Mouse (Mus musculus) hematopoietic stem cell, adult 5-6 weeks (primary cell): ENCODE measurements around the gene Pbx3. TPM values are rescaled to one million over a fixed set of nuclear protein-coding genes. Genes with fewer than 3 reads are reported as not detected.

Experiments used
- ATAC-seq, 2 experiments: fragments of 125-278 bp in 1 of 2; replicated peaks in 1 of 2; 2 replicates each; pipeline ENCODE4 v1.8.0; 2016 to 2017; ENCODE audit warnings: inconsistent platforms in 2 of 2, mild to moderate bottlenecking in 2 of 2, moderate number of reproducible peaks in 2 of 2, low read depth in 1 of 2, moderate TSS enrichment in 1 of 2; ENCODE audit not compliant: low FRiP score in 2 of 2, poor library complexity in 2 of 2, severe bottlenecking in 2 of 2, insufficient read depth in 1 of 2, low TSS enrichment in 1 of 2
- total RNA-seq: library from RNA; stranded (forward); fragments of 172-1452, 232-1000 nt; gene quantifications from 2 replicates; pipeline ENCODE4 v1.2.3, GENCODE M21; 2017

Pbx3 gene
- total RNA-seq = 10.3 and 13.1 TPM in 2 replicates

DNA sequence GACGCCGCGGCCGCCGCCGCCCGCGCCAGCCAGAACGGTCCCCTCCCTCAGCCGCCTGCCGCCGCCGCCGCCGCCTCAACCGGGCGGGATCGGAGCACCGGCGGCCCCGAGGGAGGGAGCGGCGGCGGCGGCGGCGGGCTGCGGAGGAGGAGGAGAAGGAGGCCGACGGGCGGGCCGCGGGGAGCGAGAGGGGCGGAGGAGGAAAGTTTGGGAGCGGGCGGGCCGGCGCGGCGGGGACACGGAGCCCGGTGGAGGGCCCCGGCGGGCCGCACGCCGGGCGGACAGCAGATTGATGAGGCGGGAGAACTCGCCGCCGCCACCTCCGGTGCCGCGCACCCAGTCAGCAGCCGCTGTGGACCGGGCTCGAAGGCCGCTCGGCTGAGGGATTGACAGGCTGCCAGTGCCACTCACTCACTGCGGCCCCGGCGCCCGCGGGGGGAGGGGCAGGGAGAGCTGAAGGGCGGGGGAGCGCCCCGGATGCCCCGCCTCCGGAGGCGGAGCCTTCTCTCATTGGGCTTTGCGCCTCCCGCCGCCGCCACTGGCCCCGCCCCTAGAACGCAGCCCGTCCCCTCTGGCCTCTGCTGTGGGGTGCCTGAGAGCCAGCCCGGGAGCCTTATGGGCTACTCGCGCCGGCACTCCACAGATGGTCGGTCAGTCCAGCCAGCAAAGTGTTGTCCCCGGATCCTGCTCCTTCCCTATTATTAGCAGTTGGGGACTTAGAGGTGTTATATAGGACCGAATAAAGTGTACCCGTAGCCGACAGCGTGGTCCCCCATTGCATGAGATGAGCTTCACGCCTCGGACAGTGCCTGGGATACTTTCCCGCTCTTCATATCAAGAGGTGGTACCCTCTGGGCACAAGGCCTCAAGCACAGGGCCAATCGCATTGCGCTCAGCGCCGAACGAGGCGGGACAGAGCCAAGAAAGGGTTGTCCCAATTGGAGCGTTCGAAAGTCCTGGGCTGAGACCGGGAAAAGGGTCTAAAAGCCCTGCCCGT lies at the start of gene Pbx3:
Pbx3 (minus strand) TSS at position 838 of the 997 bp plus-strand sequence.
- peak; percentile 88 to 92 for ATAC-seq

DNA sequence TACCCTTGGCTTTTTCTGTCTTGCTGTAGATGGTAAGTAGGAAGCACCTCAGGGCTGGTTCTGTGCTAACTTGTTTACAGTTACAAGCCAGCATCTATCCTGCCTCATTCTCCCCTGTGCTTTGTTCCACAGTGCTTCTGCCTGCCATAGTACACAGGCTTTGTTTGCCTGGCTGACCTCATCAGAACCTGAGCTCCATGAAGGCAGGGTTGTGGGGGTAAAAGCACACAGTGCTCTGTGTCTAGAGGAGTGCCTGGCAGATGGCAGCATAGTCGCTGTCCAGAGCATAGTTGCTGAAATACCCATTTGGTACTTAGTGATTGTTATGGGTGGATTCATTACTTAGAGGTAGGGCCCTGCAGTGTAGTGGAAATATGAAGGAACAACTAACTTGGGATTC lies 47.3 kb upstream of the Pbx3 start:
- ATAC-seq = no peak

DNA sequence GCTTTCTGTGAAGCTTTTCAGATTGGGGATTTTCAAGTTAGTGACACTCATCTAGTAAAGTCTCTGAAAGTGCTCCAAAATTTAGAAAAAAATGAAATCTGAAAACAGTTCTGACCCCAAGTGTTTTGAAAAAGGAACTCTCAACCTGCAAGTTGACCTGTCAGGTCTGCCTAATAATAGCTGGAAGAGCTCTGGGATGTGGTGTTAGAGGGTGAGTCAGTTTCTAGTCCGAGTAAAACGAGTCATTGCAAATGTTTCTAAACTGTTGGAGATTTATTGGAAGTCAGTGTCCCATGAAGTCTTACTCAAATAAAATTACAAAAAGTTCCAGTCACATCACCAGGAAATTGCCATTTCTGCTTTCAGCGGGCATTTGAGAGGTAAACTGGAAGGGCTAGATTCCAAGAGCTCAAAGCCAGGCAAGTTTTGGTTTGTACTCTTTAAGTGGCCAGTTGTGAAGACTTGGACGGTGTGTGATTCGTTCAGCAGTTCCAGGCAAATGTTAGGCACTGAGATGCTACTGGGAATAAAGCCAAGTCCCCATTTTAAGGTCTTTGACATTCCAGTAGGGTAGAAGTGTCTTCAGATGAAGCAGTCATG lies 36.9 kb upstream of the Pbx3 start:
- ATAC-seq = no peak

DNA sequence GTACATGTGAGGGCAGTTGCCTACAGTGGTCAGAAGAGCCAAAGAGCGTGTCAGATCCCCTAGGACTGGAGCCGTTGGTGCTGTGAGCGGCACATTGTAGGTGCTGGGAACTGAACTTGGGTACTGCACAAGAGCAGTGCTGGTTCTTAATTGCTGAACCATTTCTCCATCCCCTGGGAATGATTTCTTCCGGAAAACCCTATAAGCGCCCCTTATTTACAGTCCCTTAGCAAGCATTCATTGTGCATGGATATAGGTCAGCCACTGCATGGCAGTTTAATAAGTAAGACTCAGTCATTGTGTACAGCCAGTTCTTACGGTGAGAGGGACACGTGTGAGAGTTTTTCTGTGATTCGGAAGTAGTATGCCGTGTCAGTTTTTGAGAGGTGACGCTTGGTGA lies 35.4 kb upstream of the Pbx3 start:
- ATAC-seq = no peak

DNA sequence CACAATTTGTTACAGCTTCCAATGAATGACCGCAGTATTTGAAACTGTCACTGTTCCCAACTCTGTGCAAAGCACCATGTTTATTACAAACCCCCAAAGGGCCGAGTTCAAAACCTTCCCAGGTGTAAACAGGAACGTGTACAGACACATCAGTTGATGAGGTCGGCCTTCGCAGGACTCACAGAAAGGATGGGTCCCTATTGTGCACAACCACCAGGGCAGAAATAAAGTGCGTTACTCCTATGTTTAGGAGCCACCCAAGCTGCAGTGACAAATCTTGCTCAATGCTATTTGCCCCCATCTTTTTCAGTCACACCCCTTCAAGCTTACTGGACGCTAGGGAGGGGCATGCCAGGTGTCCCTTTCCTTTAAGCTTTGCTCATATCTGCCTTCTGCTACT lies 34.7 kb upstream of the Pbx3 start:
- ATAC-seq = no peak

DNA sequence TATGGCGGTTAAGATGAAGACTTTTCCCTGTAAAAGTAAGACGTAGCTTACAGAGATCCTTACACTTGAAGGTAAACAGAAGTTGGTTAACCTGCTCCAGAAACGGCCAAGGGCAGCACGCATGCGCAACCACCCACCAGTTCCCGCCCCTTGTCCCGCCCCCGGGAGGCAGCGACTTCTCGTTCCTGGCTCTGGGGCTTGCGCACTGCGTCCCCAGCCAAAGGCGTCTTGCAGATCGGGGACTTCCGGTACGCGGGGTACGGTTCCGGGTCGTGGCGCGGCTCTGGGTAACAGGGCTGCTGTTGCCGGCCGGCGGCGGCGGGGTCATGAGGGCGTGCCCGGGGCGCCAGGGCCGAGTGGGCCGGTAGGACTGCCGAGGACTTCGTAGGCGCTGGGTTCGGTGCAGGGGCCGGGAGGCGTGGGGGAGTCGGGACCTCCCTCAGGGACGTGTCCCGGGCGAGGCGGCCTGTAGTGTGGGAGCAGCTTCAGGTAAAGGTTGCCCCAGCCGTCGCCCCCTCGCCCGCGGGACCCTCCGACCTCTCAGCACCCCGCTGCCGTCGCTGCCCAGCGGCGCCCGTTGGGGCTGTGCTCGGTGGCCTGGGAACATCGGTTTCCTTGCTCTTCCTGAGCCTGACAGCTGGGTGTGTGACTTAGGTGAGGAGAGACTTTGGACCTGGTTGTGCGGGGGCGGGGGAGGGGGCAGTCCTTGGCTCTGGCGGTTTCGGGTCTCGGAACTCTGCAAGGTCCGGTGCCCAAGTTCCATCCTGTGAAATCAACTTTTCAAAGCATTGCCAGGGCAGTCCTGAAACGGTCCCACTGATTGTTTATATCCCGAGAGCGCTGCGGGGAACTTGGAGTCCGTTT lies 33.9 kb upstream of the Pbx3 start, which contains the start of gene Mapkap1:
Mapkap1 (plus strand) TSS at position 171 of the 864 bp plus-strand sequence.
- peak; percentile 98 to 100 for ATAC-seq

DNA sequence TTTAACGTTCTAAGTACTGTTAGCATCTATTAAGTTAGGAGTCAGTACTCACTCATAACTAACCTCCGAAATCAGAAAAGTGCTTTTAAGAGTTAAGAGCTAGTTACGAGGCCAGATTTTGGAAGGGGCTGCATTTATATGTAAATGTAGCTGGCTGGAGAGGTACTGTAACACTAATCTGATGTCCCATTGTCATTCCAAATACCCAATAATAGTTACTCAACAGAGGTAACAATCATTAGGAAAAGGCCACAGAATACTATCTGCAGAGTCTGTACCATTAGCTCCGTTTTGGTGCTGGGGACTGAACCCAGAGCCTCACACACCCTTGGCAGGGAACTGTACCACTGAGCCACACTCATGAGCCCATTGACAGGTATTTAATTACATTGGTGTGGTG lies 26.6 kb upstream of the Pbx3 start:
- no peak for ATAC-seq

DNA sequence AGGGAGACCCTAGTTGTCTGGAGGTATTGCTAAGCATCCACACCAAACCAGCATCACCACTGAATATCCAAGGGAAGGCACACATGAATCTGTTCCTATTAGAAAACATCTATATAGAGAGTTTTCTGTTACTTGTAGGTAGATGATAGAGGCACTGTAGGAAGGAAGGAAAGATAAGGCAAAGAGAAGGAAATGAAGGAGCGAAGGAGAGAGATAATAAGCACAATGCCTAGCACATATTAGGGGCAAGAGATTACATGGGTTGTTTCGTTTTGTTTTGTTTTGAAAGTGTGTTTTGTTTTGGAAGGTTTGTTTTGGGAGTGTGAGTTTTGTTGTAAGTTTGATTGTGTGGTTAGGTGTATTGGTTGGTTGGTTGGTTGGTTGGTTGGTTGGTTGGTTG lies 6.0 kb upstream of the Pbx3 start:
- no peak for ATAC-seq

DNA sequence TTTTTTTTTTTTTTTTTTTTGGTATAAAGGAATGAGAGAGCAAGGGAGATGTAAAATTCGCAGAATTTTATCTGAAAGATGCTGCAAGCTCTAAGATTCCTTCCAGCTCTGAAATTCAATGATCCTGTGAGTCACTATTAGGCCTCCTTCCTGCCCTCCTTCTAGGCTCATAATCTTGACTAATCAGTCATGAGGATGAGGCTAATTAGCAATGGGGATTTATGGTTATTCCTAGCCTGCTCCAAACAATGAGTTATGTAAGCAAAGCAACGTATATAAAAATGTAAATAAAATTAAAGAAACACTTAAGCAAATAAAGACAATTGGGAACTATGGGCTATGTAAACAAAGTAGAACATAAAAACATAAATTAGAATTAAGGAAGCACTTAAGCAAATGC lies 1.4 kb upstream of the Pbx3 start:
- ATAC-seq = no peak

DNA sequence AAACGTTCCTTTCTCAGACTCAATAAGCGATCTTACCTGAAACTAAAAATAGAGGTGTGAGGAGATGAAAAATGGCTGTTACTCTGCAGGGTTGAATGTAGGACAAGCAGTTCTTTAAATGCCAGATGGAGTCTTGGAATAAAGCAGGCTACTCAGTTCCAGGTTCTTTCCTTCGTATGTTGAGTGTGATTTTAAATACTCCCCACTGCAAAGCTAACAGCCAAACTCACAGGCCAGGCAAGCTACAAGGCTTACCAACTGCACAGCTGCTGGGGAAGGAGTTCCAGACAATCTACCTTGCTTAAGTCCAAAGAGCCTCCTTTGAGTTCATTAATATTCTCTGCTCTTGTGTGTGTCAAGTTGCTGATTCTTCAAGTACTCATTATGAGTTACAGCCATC lies 944 bp upstream of the Pbx3 start:
- ATAC-seq = no peak

DNA sequence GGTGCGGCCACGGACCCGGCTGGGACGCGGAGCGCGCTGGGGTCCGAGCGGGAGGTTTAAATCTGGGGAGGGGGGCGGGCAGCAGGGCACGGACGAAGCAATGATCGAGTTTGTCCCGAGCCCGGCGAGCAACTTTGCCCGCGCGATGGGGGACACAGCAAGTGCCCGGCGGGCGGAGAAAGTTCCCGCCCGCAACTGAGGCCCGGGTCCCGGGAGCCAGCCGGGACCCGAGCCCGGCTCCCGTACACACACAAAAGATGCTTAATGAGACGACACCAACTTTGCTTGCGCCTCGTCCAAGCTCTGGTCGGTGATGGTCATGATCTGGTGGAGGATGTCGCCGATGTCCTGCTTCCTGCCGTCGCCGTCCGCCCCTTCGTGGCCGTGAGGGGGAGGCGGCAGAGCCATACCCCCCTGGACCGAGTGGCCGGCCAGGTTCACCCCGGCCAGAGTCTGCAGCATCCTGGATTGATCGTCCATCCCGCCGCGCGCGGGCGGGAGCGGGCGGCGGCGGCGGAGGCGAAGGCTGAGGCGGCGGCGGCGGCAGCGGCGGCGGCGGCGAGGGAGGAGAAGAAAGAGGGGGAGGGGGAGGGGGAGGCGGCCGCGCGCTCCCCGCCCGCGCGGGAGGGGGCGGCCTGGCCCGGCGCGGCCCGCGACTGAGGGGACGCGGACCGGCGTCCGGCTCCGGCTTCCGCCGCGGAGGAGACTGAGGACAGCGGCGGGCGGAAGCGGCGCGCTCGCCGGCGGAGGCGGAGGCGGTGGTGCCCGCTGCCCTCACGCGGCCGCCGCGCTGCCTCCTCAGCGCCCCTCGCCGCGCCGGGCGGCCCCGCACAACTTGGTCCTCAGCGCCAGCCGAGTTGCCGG lies 1.3 kb downstream of the Pbx3 start:
- ATAC-seq = no peak

DNA sequence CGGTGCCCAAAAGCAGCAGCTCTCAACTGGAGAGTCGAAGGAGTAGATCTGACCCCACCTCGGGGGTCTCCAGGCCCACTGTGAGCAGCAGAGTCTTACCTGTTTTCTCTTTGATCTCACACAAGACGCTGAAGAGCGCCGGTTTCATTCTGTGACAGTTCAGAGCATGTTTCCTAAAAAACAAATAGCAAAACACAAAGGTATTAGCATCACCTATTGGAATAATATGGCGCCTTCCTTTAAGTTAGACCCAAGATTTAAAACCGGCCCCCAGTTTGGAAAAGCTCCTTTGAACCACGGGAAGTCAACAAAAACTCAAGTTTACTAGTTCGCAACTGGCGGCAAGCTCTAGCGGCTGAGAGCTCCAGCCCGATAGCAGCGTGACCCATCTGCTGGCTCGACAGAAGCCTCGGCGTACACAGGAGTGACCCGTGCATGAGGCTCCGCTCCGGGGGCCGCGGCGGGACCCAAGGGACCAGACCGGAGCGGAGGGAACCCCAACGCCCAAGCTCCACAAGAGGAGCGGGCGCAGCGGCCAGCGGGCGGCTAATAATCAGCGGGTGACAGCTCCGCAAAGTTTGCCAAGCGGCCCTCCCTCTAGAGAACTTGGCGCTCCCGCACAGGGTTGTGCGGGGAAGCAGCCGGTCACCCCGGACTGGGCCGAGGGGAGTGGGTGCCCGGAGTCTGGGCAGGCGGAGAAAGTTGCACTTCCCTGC lies 2.1 kb downstream of the Pbx3 start:
- ATAC-seq = no peak

DNA sequence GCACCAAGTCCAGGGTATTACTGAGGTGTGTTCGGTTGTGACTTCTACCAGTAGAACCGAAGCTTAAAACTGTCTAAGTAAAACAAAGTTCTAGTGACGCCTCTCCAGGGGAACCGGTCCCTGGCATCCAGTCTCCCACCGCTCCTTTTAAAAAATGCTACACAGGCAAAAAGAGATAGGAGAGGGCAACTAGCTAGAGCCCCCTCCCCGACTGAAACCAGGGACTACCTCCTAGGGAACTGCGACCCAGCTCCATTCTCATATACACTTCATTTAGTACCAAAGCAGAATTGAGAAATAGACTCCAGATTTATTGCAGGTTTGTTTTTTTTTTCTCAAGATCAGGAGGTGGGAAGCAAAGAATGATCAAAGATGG lies 2.6 kb downstream of the Pbx3 start:
- no peak for ATAC-seq

DNA sequence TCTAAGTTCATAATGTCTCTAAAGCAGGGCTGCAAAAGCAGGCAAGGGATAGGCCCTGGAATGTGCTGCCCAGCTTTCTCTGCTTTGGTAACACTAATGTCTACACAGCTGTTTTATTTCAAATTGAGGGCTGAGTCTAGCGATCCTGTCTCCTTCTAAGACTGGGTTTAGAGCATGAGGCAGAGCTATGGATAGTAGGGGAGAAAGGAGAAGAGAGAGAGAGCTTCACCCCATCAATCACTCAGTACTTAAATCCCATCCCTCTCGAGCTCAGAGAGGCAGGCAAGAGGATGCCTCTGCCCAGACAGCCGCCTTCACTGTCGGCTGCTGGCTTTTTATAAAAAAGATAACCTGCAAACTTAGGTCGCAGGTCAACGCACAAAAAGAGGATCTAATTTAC lies 4.5 kb downstream of the Pbx3 start:
- no peak for ATAC-seq

DNA sequence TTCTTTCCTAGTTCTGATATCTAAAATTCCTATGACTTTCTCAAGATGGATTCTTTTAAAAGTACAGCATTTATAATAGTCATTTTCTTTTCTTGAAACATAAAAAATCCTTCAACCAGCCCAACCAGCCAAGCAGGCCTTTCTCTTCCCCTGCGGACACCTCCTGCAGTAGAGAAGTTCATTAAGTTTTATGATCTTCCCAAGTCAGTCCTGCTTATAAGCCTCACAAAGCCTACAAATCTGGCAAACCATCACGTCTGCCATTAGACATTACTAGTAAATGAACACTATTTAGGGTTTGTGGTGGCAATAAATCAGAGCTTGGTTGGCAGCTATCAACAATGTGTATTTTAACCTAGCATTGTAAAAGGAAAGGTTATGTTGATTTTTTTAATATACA lies 5.9 kb downstream of the Pbx3 start:
- ATAC-seq = no peak

DNA sequence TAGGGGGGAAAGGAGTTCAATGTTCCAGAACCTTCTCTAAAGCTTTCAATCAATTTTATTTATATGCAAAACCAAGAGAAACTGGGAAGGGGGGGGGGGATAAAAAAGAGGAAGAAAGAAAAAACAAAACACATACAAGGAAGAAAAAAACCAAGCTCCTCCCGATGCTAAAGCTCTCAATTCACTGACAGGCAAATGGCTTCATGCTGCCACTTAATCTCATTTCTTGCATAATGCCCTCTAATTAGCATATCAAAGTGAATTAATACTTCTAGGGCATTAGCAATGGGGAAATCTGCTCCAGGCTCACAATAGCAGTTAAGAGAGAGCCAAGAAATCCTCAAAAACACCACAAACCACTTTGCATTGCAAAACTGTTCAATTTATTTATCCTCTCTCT lies 9.3 kb downstream of the Pbx3 start:
- no peak for ATAC-seq
